Mouse (Mus musculus) heart, embryonic 10.5 days (tissue): ENCODE data around the gene Nmrk1. TPM values are rescaled to one million over a fixed set of nuclear protein-coding genes. Genes with fewer than 3 reads are reported as not detected.
A peak's percentile ranks its signal among the peaks of the same experiment; 100 is the strongest.

Source experiments
- DNase-seq: peaks from one replicate; pipeline ENCODE4 v3.0.0-alpha.2; 2017; ENCODE audit warnings: low spot score
- H3K27ac ChIP-seq: fragments of 300-500 bp; sonication (generic); 2 replicates; pipeline ENCODE4 v1.5.1; 2016; ENCODE audit warnings: mild to moderate bottlenecking
- H3K27me3 ChIP-seq: fragments of 300-500 bp; sonication (generic); 2 replicates; pipeline ENCODE4 v1.6.1; 2016; ENCODE audit warnings: mild to moderate bottlenecking; ENCODE audit not compliant: poor library complexity, insufficient read depth, severe bottlenecking
- H3K36me3 ChIP-seq: fragments of 300-500 bp; sonication (generic); 2 replicates; pipeline ENCODE4 v1.6.1; 2016; ENCODE audit warnings: mild to moderate bottlenecking, moderate library complexity
- H3K4me1 ChIP-seq: fragments of 300-500 bp; sonication (generic); 2 replicates; pipeline ENCODE4 v1.6.1; 2016; ENCODE audit warnings: mild to moderate bottlenecking
- H3K4me3 ChIP-seq: fragments of 300-500 bp; sonication (generic); 2 replicates; pipeline ENCODE4 v1.5.1; 2016; ENCODE audit warnings: mild to moderate bottlenecking, moderate library complexity
- H3K9me3 ChIP-seq: fragments of 300-500 bp; sonication (generic); 2 replicates; pipeline ENCODE4 v1.6.1; 2016; ENCODE audit warnings: mild to moderate bottlenecking, moderate library complexity
- whole genome bisulfite sequencing: fragments of 180-500 bp; shearing (Covaris S2); methylation state at CpG from one replicate; pipeline ENCODE4 v1.1.7; 2016; 5-methylcytosine and 5-hydroxymethylcytosine counted together
- polyA plus RNA-seq: library from polyadenylated mRNA; unstranded; fragments of >200 nt; fragmentation: Nextera tagmentation; extraction: Ambion mirVana; gene quantifications from 2 replicates; pipeline ENCODE4 v1.2.1, GENCODE M21; 2016

Gene Nmrk1
- polyA plus RNA-seq, 1 experiment from 2014 or later, result 6.7 TPM

- H3K9me3 ChIP-seq, result no peaks in the 10 kb centered on the region
- no peak for DNase-seq
- H3K4me3 ChIP-seq, result no peak overlapping the region
- no peaks in the 10 kb centered on the region for H3K36me3 ChIP-seq
- H3K4me1 ChIP-seq, result peaks cover 9% of the 10 kb centered on the region
- H3K27me3 ChIP-seq, result no peaks in the 10 kb centered on the region
- no peak overlapping the region for H3K27ac ChIP-seq
- WGBS, result 84% methylated on average over 5 of the region's 5 CpGs
Measured at GRCm38 (mm10) chr19:18596876-18597275, 34.9 kb upstream of the Nmrk1 start.

GRCm38 (mm10) chr19:18597772-18598171 is 34.0 kb upstream of the Nmrk1 start:
- 83% methylated on average over 6 of the region's 6 CpGs for WGBS
- Histone ChIP-seq H3K36me3 (peaks cover 4% of the 10 kb centered on the region; the same call in 1 of the 2 replicates), H3K27ac (no peak overlapping the region), H3K27me3 (no peaks in the 10 kb centered on the region), H3K4me1 (peaks cover 10% of the 10 kb centered on the region; the same call in 1 of the 2 replicates), H3K9me3 (no peaks in the 10 kb centered on the region; the same call in 1 of the 2 replicates), H3K4me3 (no peak overlapping the region)
- DNase-seq, result no peak

GRCm38 (mm10) chr19:18598265-18598926 is 33.4 kb upstream of the Nmrk1 start:
- Histone ChIP-seq H3K27me3 (no peaks in the 10 kb centered on the region), H3K36me3 (peaks cover 5% of the 10 kb centered on the region; the same call in 1 of the 2 replicates), H3K4me3 (no peak overlapping the region), H3K27ac (no peak overlapping the region; the same call in 1 of the 2 replicates), H3K4me1 (peaks cover 10% of the 10 kb centered on the region; the same call in 1 of the 2 replicates), H3K9me3 (no peaks in the 10 kb centered on the region; the same call in 1 of the 2 replicates)
- WGBS, result 70% methylated on average over 3 of the region's 3 CpGs
- DNase-seq, result no peak

- Histone ChIP-seq H3K9me3 (no peaks in the 10 kb centered on the region; the same call in 1 of the 2 replicates), H3K36me3 (peaks cover 5% of the 10 kb centered on the region; the same call in 1 of the 2 replicates), H3K27ac (peak overlapping the region; percentile 12; the same call in 1 of the 2 replicates), H3K4me1 (peaks cover 10% of the 10 kb centered on the region; the same call in 1 of the 2 replicates), H3K27me3 (no peaks in the 10 kb centered on the region), H3K4me3 (no peak overlapping the region)
- DNase-seq, result no peak
- WGBS, result 63% methylated on average over 8 of the region's 8 CpGs
Measured at GRCm38 (mm10) chr19:18599051-18599450, 32.7 kb upstream of the Nmrk1 start.

GRCm38 (mm10) chr19:18599650-18600049 is 32.1 kb upstream of the Nmrk1 start:
- H3K4me3 ChIP-seq, result no peak overlapping the region

GRCm38 (mm10) chr19:18600611-18601010 is 31.1 kb upstream of the Nmrk1 start:
- no peaks in the 10 kb centered on the region; the same call in 1 of the 2 replicates for H3K9me3 ChIP-seq
- H3K36me3 ChIP-seq, result peaks cover 5% of the 10 kb centered on the region; the same call in 1 of the 2 replicates
- no peak overlapping the region for H3K27ac ChIP-seq
- H3K4me1 ChIP-seq, result peaks cover 10% of the 10 kb centered on the region; the same call in 1 of the 2 replicates
- WGBS, result 91% methylated on average over 9 of the region's 9 CpGs
- H3K4me3 ChIP-seq, result no peak overlapping the region
- DNase-seq, result no peak
- H3K27me3 ChIP-seq, result no peaks in the 10 kb centered on the region

More at GRCm38 (mm10) chr19:18599650-18600049, 32.1 kb upstream of the Nmrk1 start:
- Histone ChIP-seq H3K27ac (no peak overlapping the region), H3K27me3 (no peaks in the 10 kb centered on the region), H3K4me1 (peaks cover 10% of the 10 kb centered on the region; the same call in 1 of the 2 replicates), H3K36me3 (peaks cover 5% of the 10 kb centered on the region; the same call in 1 of the 2 replicates), H3K9me3 (no peaks in the 10 kb centered on the region; the same call in 1 of the 2 replicates)
- no peak for DNase-seq
- WGBS, result 84% methylated on average over 5 of the region's 5 CpGs

GRCm38 (mm10) chr19:18603011-18603410 is 28.7 kb upstream of the Nmrk1 start:
- Histone ChIP-seq H3K27me3 (no peaks in the 10 kb centered on the region), H3K9me3 (no peaks in the 10 kb centered on the region; the same call in 1 of the 2 replicates), H3K27ac (no peak overlapping the region), H3K4me3 (no peak overlapping the region), H3K4me1 (peaks cover 17% of the 10 kb centered on the region; the same call in 1 of the 2 replicates), H3K36me3 (peaks cover 5% of the 10 kb centered on the region; the same call in 1 of the 2 replicates)
- DNase-seq, result no peak
- WGBS, result 75% methylated on average over 6 of the region's 6 CpGs

- no peaks in the 10 kb centered on the region for H3K9me3 ChIP-seq
- no peak overlapping the region for H3K4me3 ChIP-seq
- H3K4me1 ChIP-seq, result peaks cover 24% of the 10 kb centered on the region; the same call in 1 of the 2 replicates
- WGBS, result 56% methylated on average over 7 of the region's 7 CpGs
- H3K27ac ChIP-seq, result no peak overlapping the region
- H3K27me3 ChIP-seq, result no peaks in the 10 kb centered on the region
- H3K36me3 ChIP-seq, result no peaks in the 10 kb centered on the region
- no peak for DNase-seq
Measured at GRCm38 (mm10) chr19:18607907-18608306, 23.8 kb upstream of the Nmrk1 start.

- Histone ChIP-seq H3K27ac (no peak overlapping the region), H3K4me1 (peaks cover 24% of the 10 kb centered on the region; the same call in 1 of the 2 replicates), H3K9me3 (no peaks in the 10 kb centered on the region), H3K36me3 (no peaks in the 10 kb centered on the region), H3K27me3 (no peaks in the 10 kb centered on the region), H3K4me3 (no peak overlapping the region)
- DNase-seq, result no peak
- 41% methylated on average over 6 of the region's 6 CpGs for WGBS
Measured at GRCm38 (mm10) chr19:18608975-18609374, 22.8 kb upstream of the Nmrk1 start.

- Histone ChIP-seq H3K27ac (no peak overlapping the region), H3K4me3 (no peak overlapping the region), H3K27me3 (no peaks in the 10 kb centered on the region), H3K36me3 (no peaks in the 10 kb centered on the region), H3K9me3 (no peaks in the 10 kb centered on the region), H3K4me1 (peaks cover 4% of the 10 kb centered on the region; the same call in 1 of the 2 replicates)
- 86% methylated on average over 7 of the region's 7 CpGs for WGBS
- DNase-seq, result no peak
Measured at GRCm38 (mm10) chr19:18614337-18614736, 17.4 kb upstream of the Nmrk1 start.

- no peak overlapping the region for H3K27ac ChIP-seq
- H3K9me3 ChIP-seq, result no peaks in the 10 kb centered on the region
- H3K27me3 ChIP-seq, result no peaks in the 10 kb centered on the region
- H3K4me1 ChIP-seq, result no peaks in the 10 kb centered on the region; the same call in 1 of the 2 replicates
- no peak for DNase-seq
- H3K4me3 ChIP-seq, result no peak overlapping the region
- H3K36me3 ChIP-seq, result no peaks in the 10 kb centered on the region
- WGBS, result 66% methylated on average over 9 of the region's 9 CpGs
Measured at GRCm38 (mm10) chr19:18615680-18616240, 16.0 kb upstream of the Nmrk1 start.

GRCm38 (mm10) chr19:18617504-18617903 is 14.2 kb upstream of the Nmrk1 start:
- H3K36me3 ChIP-seq, result no peaks in the 10 kb centered on the region
- H3K27ac ChIP-seq, result no peak overlapping the region
- WGBS, result 93% methylated on average over 1 of the region's 1 CpGs

GRCm38 (mm10) chr19:18619060-18619459 is 12.7 kb upstream of the Nmrk1 start:
- Histone ChIP-seq H3K36me3 (no peaks in the 10 kb centered on the region), H3K27ac (no peak overlapping the region), H3K4me3 (no peak overlapping the region), H3K4me1 (no peaks in the 10 kb centered on the region; the same call in 1 of the 2 replicates), H3K27me3 (no peaks in the 10 kb centered on the region), H3K9me3 (no peaks in the 10 kb centered on the region)
- DNase-seq, result no peak
- WGBS, result 86% methylated on average over 5 of the region's 5 CpGs

More at GRCm38 (mm10) chr19:18617504-18617903, 14.2 kb upstream of the Nmrk1 start:
- Histone ChIP-seq H3K27me3 (no peaks in the 10 kb centered on the region), H3K9me3 (no peaks in the 10 kb centered on the region), H3K4me1 (no peaks in the 10 kb centered on the region; the same call in 1 of the 2 replicates), H3K4me3 (no peak overlapping the region)
- no peak for DNase-seq
